Mouse (Mus musculus) left cerebral cortex, adult 18-20 months (tissue): ENCODE data around the gene Nabp1. TPM values are rescaled to one million over a fixed set of nuclear protein-coding genes. Genes with fewer than 3 reads are reported as not detected.

Experiments used
- total RNA-seq, 2 experiments: library from RNA; stranded (reverse); gene quantifications; 2 replicates each; pipeline ENCODE4 v1.2.3; 2021

The Nabp1 gene
- total RNA-seq, 2 experiments from 2014 or later, result 14.1 to 15.2 TPM

Other genes with a start within 250 kb of the Nabp1 start
- gene Cavin2, start 189.3 kb downstream of the Nabp1 start, total RNA-seq, result 1 to 10 TPM; 8.8 to 8.9 TPM